Mouse (Mus musculus): ENCODE measurements around the gene Trnau1ap.

GRCm38 (mm10) chr4:132369953-132370750 is 40.8 kb upstream of the Trnau1ap start:
- TF ChIP-seq POLR2A (IDR thresholded peaks at IDR 0.05; ENCODE audit: low read depth, low read length) (no peak), CTCF (IDR thresholded peaks at IDR 0.05; ENCODE audit: extremely low read depth, insufficient read length, insufficient replicate concordance, low read depth, low read length) (no peak)

All from small intestine, adult 2 months (tissue).